In genomic region chr9:72662691-72663533, GRCm38 (mm10) we compare ENCODE assay signal across 8 mouse cellular contexts. TPM values are rescaled to one million over a fixed set of nuclear protein-coding genes. Genes with fewer than 3 reads are reported as not detected.
DNase-seq lines count a peak whose midpoint lies in the region; ATAC-seq lines count a peak whose summit lies in the region.

No protein-coding gene starts in this region.

- WGBS in hindbrain, embryonic 13.5 days, result under 1% methylated on average over 51 of the region's 55 CpGs

- H3K27ac ChIP-seq in hindbrain, embryonic 13.5 days, result peak overlapping the region; percentile 99

- H3K4me3 ChIP-seq in hindbrain, embryonic 13.5 days, result peak overlapping the region; percentile 99

- peaks cover 15% of the 10 kb centered on the region for H3K36me3 ChIP-seq in hindbrain, embryonic 13.5 days

- H3K27me3 ChIP-seq in hindbrain, embryonic 13.5 days, result no peaks in the 10 kb centered on the region

- H3K9ac ChIP-seq in hindbrain, embryonic 13.5 days, result peak overlapping the region; percentile 99

- H3K9me3 ChIP-seq in hindbrain, embryonic 13.5 days, result no peaks in the 10 kb centered on the region

- peak; percentile 92 for DNase-seq in ZHBTc4 (ENCODE audit: low read depth, low spot score)
- peak; percentile 75 to 82 for DNase-seq in cerebellum, postnatal 25 days
- peak; percentile 57 to 66 for DNase-seq in frontal cortex, postnatal 14 days (ENCODE audit: low spot score in 2 of 2)
- DNase-seq in left cerebral cortex, adult 11 months (ENCODE audit: low spot score), result peak; percentile 71
- DNase-seq in lung, postnatal 25 days (ENCODE audit: low spot score), result peak; percentile 83
- peak; percentile 82 to 89 for DNase-seq in right cerebral cortex, postnatal 10 days (ENCODE audit: low spot score in 2 of 2)
- DNase-seq in urinary bladder, postnatal 4 days (ENCODE audit: low spot score in 2 of 2), result peak; percentile 76 to 83

- H3K4me1 ChIP-seq in hindbrain, embryonic 13.5 days (replicated peaks), result peaks cover 42% of the 10 kb centered on the region

- peak; percentile 48 for ATAC-seq in hindbrain, embryonic 13.5 days (ENCODE audit: low FRiP score)

- H3K4me2 ChIP-seq in hindbrain, embryonic 13.5 days, result peak overlapping the region; percentile 87

RNA-seq across cellular contexts. Expression of gene Nedd4, which starts 0.8 kb away (rescaled TPM):
- 514 and 518 TPM in 2 replicates for polyA plus RNA-seq in hindbrain, embryonic 13.5 days (2015; fragmentation: Nextera tagmentation; extraction: Ambion mirVana)

Comparison
In these comparisons a context has a peak if more than half of its experiments do, and no peak if none do; other contexts are left out.
1. Peak in every context shown above with its lines: DNase-seq, ATAC-seq, H3K4me3 ChIP-seq and H3K27ac ChIP-seq.